Mouse (Mus musculus) myocyte (in vitro differentiated cells): ENCODE results near the gene Bub3. TPM values are rescaled to one million over a fixed set of nuclear protein-coding genes. Genes with fewer than 3 reads are reported as not detected.

Experiments
- H3K27me3 ChIP-seq: one replicate; pipeline ENCODE4 v1.6.1; 2011; ENCODE audit not compliant: control insufficient read depth, insufficient read depth, insufficient read length
- H3K36me3 ChIP-seq: one replicate; pipeline ENCODE4 v1.6.1; 2011; ENCODE audit not compliant: control insufficient read depth, insufficient read depth
- H3K4me2 ChIP-seq: one replicate; pipeline ENCODE4 v1.6.1; 2011; ENCODE audit warnings: low read depth, control low read depth
- H3K4me3 ChIP-seq: one replicate; pipeline ENCODE4 v1.5.1; 2011; ENCODE audit warnings: mild to moderate bottlenecking, control low read depth, moderate library complexity
- H3K79me2 ChIP-seq: one replicate; pipeline ENCODE4 v1.6.1; 2011; ENCODE audit not compliant: control insufficient read depth, insufficient read depth
- H3ac ChIP-seq: one replicate; pipeline ENCODE4 v1.6.1; 2011; ENCODE audit not compliant: control insufficient read depth, insufficient read length
- CEBPB ChIP-seq: IDR thresholded peaks from 2 replicates; pipeline ENCODE4 v1.6.1; 2011; ENCODE audit warnings: mild to moderate bottlenecking, moderate library complexity; ENCODE audit not compliant: poor library complexity, insufficient read depth, severe bottlenecking
- E2F4 ChIP-seq: IDR thresholded peaks from one replicate; pipeline ENCODE4 v1.6.1; 2011; ENCODE audit warnings: mild to moderate bottlenecking, control low read depth, moderate library complexity; ENCODE audit not compliant: insufficient read depth
- MAX ChIP-seq: IDR thresholded peaks from one replicate; pipeline ENCODE4 v1.6.1; 2011; ENCODE audit warnings: low read depth, mild to moderate bottlenecking, control low read depth
- MYOD1 ChIP-seq, 3 experiments: IDR thresholded peaks; one replicate each; pipeline ENCODE4 v1.6.1; 2011; ENCODE audit warnings: control low read depth in 2 of 3, low read depth in 2 of 3, mild to moderate bottlenecking in 2 of 3, moderate library complexity in 1 of 3; ENCODE audit not compliant: insufficient read length in 2 of 3, control insufficient read depth in 1 of 3
- MYOG ChIP-seq, 3 experiments: IDR thresholded peaks; one replicate each; pipeline ENCODE4 v1.6.1; 2011; ENCODE audit warnings: control low read depth in 2 of 3, low read depth in 2 of 3, mild to moderate bottlenecking in 2 of 3; ENCODE audit not compliant: insufficient read length in 2 of 3, control insufficient read depth in 1 of 3, insufficient read depth in 1 of 3
- POLR2A ChIP-seq: IDR thresholded peaks from one replicate; pipeline ENCODE4 v1.6.1; 2011; ENCODE audit warnings: low read depth, mild to moderate bottlenecking, control low read depth, moderate library complexity; ENCODE audit not compliant: insufficient read length
- POLR2AphosphoS2 ChIP-seq: IDR thresholded peaks from one replicate; pipeline ENCODE4 v1.6.1; 2011; ENCODE audit warnings: low read depth, control low read depth; ENCODE audit not compliant: insufficient read length
- REST ChIP-seq: IDR thresholded peaks from one replicate; pipeline ENCODE4 v1.6.1; 2011; ENCODE audit warnings: mild to moderate bottlenecking, control low read depth, moderate library complexity; ENCODE audit not compliant: insufficient read depth, insufficient read length
- SRF ChIP-seq: IDR thresholded peaks from one replicate; pipeline ENCODE4 v1.6.1; 2011; ENCODE audit warnings: low read depth; ENCODE audit not compliant: control insufficient read depth, insufficient read length
- TCF12 ChIP-seq: IDR thresholded peaks from one replicate; pipeline ENCODE4 v1.6.1; 2011; ENCODE audit warnings: mild to moderate bottlenecking, control low read depth; ENCODE audit not compliant: poor library complexity, insufficient read depth, severe bottlenecking
- TCF3 ChIP-seq: IDR thresholded peaks from one replicate; pipeline ENCODE4 v1.6.1; 2011; ENCODE audit warnings: low read depth, control low read depth; ENCODE audit not compliant: insufficient read length
- USF1 ChIP-seq: IDR thresholded peaks from one replicate; pipeline ENCODE4 v1.6.1; 2011; ENCODE audit warnings: low read depth, mild to moderate bottlenecking, control low read depth, moderate library complexity
- polyA plus RNA-seq: library from polyadenylated mRNA; unstranded; fragments of >200 nt; fragmentation: generic; extraction: Trizol; gene quantifications from one replicate; pipeline ENCODE4 v1.2.1, GENCODE M21; 2012; ENCODE audit warnings: missing spikeins

Bub3 gene
- polyA plus RNA-seq, 1 experiment = 99.7 TPM

- Histone ChIP-seq H3K4me2 (no peak overlapping the region), H3K36me3 (no peaks in the 10 kb centered on the region), H3K4me3 (no peak overlapping the region), H3K79me2 (no peaks in the 10 kb centered on the region), H3ac (no peak overlapping the region), H3K27me3 (peaks cover 3% of the 10 kb centered on the region)
- TF ChIP-seq USF1 (no peak), POLR2AphosphoS2 (no peak), TCF3 (no peak), SRF (no peak), MYOD1 (IDR thresholded peaks at IDR 0.05; ENCODE audit: control insufficient read depth in 1 of 3, insufficient read length in 2 of 3, low read depth in 2 of 3) (no peak), POLR2A (no peak)
Measured at GRCm38 (mm10) chr7:131585551-131585950, 25.5 kb downstream of the Bub3 start.

- TF ChIP-seq SRF = no peak
- no peak for TF ChIP-seq CEBPB
- no peak for TF ChIP-seq REST
- no peak for TF ChIP-seq TCF3
- TF ChIP-seq TCF12 = no peak
- TF ChIP-seq E2F4 = no peak
- Histone ChIP-seq H3K27me3 (peaks cover 34% of the 10 kb centered on the region), H3K4me3 (no peak overlapping the region), H3K4me2 (no peak overlapping the region), H3ac (no peak overlapping the region), H3K36me3 (no peaks in the 10 kb centered on the region), H3K79me2 (no peaks in the 10 kb centered on the region)
Measured at GRCm38 (mm10) chr7:131597779-131598482, 37.9 kb downstream of the Bub3 start.

- Histone ChIP-seq H3K79me2 (no peaks in the 10 kb centered on the region), H3ac (no peak overlapping the region), H3K4me3 (no peak overlapping the region), H3K36me3 (no peaks in the 10 kb centered on the region), H3K27me3 (peaks cover 34% of the 10 kb centered on the region), H3K4me2 (no peak overlapping the region)
- TF ChIP-seq MYOD1 (IDR thresholded peaks at IDR 0.05; ENCODE audit: control insufficient read depth in 1 of 3, insufficient read length in 2 of 3, low read depth in 2 of 3) (no peak), CEBPB (no peak), POLR2A (no peak), MAX (no peak), E2F4 (no peak), TCF3 (no peak), SRF (no peak), REST (no peak), MYOG (IDR thresholded peaks at IDR 0.05; ENCODE audit: control insufficient read depth in 1 of 3, insufficient read depth in 1 of 3, insufficient read length in 2 of 3, low read depth in 2 of 3) (no peak), USF1 (no peak), POLR2AphosphoS2 (no peak), TCF12 (no peak)
Measured at GRCm38 (mm10) chr7:131598483-131598824, 38.4 kb downstream of the Bub3 start.

DNA sequence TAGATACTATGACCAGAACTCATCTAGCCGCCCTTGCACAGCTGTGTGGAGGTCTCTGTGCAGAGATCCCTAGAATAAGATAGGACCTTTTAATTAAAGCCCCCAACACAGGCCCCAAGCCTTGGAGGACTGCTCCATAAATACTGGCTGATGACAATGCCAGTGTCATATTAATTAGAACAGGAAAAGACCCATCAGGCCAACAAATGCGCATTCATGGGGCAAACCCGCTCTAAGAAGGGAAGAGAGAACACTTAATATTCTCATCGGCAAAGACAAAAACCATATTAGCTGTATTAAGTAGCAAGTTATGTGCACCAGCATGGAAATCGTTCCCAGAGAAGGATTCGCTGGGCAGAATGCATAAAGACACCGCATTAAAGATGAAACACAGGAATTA, 42.1 kb downstream of the Bub3 start:
- Histone ChIP-seq H3K79me2 (no peaks in the 10 kb centered on the region), H3K36me3 (no peaks in the 10 kb centered on the region), H3K4me2 (no peak overlapping the region), H3ac (no peak overlapping the region), H3K27me3 (peaks cover 42% of the 10 kb centered on the region), H3K4me3 (no peak overlapping the region)
- TF ChIP-seq E2F4 = no peak
- no peak for TF ChIP-seq SRF
- no peak for TF ChIP-seq MAX
- no peak for TF ChIP-seq MYOG (IDR thresholded peaks at IDR 0.05; ENCODE audit: control insufficient read depth in 1 of 3, insufficient read depth in 1 of 3, insufficient read length in 2 of 3, low read depth in 2 of 3)
- TF ChIP-seq POLR2A = no peak

- Histone ChIP-seq H3K36me3 (no peaks in the 10 kb centered on the region), H3K27me3 (peaks cover 37% of the 10 kb centered on the region), H3K4me3 (no peak overlapping the region), H3K4me2 (no peak overlapping the region), H3ac (no peak overlapping the region), H3K79me2 (no peaks in the 10 kb centered on the region)
- TF ChIP-seq CEBPB = no peak
- no peak for TF ChIP-seq SRF
- no peak for TF ChIP-seq USF1
- no peak for TF ChIP-seq TCF3
- no peak for TF ChIP-seq REST
- TF ChIP-seq TCF12 = no peak
- no peak for TF ChIP-seq POLR2A
- no peak for TF ChIP-seq MYOD1 (IDR thresholded peaks at IDR 0.05; ENCODE audit: control insufficient read depth in 1 of 3, insufficient read length in 2 of 3, low read depth in 2 of 3)
- TF ChIP-seq E2F4 = no peak
- TF ChIP-seq MAX = no peak
Measured at GRCm38 (mm10) chr7:131603186-131603585, 43.2 kb downstream of the Bub3 start.
